Mouse (Mus musculus): Measurements from ENCODE around the gene Vmn1r239-ps. TPM values are rescaled to one million over a fixed set of nuclear protein-coding genes. Genes with fewer than 3 reads are reported as not detected.

Vmn1r239-ps gene
- polyA plus RNA-seq (2012; fragmentation: generic; extraction: Trizol) = not detected

DNA sequence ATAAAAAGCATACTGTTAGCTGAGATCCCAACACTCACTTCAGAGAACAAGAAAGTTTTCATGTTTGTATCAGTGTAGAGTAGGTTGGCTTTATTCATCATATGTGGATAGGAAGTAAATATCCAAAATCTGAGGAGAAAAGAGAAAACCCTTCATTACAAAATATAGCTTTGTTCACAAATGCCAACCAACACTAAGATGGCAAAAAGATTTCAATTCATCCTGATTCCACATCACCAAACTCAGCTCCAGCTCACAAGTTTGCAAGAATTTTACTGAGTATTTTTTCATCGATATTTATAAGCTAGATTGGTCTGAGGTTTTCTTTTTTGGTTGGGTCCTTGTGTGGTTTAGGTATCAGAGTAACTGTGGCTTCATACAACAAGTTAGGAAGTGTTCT, at the start of gene Vmn1r239-ps:
Gene Vmn1r239-ps, minus strand, starts transcription at position 101 of the 400 bp plus-strand sequence.

GRCm38 (mm10) chrX:147429129-147429528, 24.4 kb downstream of the Vmn1r239-ps start, which contains the start of gene Il13ra2:
Il13ra2 (minus strand) TSS chrX:147429192.

Other genes with a start within 250 kb of the Vmn1r239-ps start
- not detected for gene Il13ra2, start 24.5 kb downstream of the Vmn1r239-ps start, polyA plus RNA-seq (2012; fragmentation: generic; extraction: Trizol)
- 1 to 10 TPM in 1 of 2 experiments, under 1 TPM in 1; 0.21 to 1.4 TPM for gene Lrch2, start 100.4 kb upstream of the Vmn1r239-ps start, polyA plus RNA-seq (2012; fragmentation: generic; extraction: Trizol)

All from C3H10T1/2 (cell line).